Mouse (Mus musculus): Measurements from ENCODE around the gene Vps9d1. TPM values are rescaled to one million over a fixed set of nuclear protein-coding genes. Genes with fewer than 3 reads are reported as not detected.
A peak's percentile ranks its signal among the peaks of the same experiment; 100 is the strongest.
"Not testable (repeated sequence)": the region's sequence is repeated elsewhere in the genome, so short reads cannot be mapped to it uniquely, and the experiment has no call there.

Vps9d1 gene
- polyA plus RNA-seq, 1 experiment from 2014 or later = 10.7 TPM

DNA sequence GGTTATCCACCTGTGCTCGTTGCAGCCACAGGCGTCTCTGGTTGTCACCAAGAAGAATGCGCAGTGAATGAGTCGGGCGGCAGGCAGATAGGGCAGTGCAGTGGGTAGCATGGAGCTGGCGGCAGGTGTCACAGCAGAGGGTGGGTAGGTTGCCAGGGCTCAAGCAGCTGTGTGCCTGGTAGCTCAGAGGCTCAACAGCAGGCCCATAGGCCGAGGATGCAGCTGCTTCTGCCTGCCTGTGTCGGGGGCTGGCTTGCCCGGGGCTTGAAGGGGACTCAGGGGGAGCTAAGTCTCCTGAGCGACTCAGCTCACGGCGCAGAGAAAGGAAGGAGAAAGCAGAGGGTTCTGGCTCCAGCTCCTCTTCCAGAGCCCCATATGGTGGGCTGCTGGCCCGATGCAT lies 20.8 kb downstream of the Vps9d1 start:
- H3K4me1 ChIP-seq (replicated peaks; ENCODE audit: control insufficient read depth, insufficient read depth, low read length) = peaks cover 10% of the 10 kb centered on the region
- WGBS = 60% methylated on average over 13 of the region's 13 CpGs
- H3K9ac ChIP-seq (ENCODE audit: low read depth, low read length) = no peak overlapping the region
- H3K36me3 ChIP-seq (ENCODE audit: control insufficient read depth, insufficient read depth, low read length) = no peaks in the 10 kb centered on the region
- H3K4me2 ChIP-seq = no peak overlapping the region
- H3K4me3 ChIP-seq (ENCODE audit: low read depth, low read length) = no peak overlapping the region
- H3K9me3 ChIP-seq (ENCODE audit: control insufficient read depth, low read length) = no peaks in the 10 kb centered on the region
- ATAC-seq (replicated peaks; ENCODE audit: low FRiP score) = no peak
- no peak for DNase-seq (ENCODE audit: low spot score)
- no peak overlapping the region for H3K27ac ChIP-seq (ENCODE audit: low read depth, low read length)
- peaks cover 16% of the 10 kb centered on the region for H3K27me3 ChIP-seq (replicated peaks; ENCODE audit: control insufficient read depth, insufficient read depth, low read length)

DNA sequence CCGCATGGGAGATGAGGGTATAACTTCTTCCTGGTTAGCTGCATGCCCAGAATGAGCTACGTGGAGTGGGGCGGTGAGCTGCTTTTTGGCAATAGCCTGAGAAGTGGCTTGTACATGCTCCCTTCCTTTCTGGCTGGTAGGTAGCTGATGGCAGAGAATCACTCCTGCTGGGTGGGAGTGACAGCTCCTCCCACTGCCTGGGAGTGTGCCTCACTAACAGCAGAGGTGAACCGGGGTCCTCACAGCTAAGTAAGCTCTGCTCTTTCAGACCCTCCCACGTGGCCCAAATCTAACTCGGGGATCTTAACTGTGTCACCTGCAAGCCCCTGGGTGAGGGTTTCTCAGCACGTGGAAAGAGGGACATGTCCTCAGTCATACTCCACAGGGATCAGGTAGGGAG lies 21.6 kb downstream of the Vps9d1 start:
- no peak for ATAC-seq (replicated peaks; ENCODE audit: low FRiP score)
- Histone ChIP-seq H3K9ac (ENCODE audit: low read depth, low read length) (no peak overlapping the region), H3K36me3 (ENCODE audit: control insufficient read depth, insufficient read depth, low read length) (no peaks in the 10 kb centered on the region)

DNA sequence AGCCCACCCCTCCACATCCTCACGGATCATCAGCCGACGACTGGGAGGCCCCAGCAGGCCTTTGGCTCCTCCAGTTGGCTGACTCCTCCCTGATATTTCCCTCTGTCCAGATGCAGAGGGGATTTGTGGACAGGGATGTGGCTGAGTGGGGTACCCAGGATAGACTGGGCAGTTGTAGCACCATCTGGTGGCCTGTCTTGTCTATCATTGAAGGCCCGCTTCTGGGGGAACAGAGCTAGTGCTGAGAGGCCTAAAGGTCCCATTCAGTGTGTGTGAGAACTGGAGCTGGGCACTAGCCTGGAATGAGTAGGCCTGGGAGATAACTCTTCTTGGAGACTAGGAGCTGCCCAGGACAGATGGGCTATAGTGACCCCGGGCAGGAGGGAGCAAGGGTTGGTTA lies 22.4 kb downstream of the Vps9d1 start:
- H3K4me2 ChIP-seq = no peak overlapping the region
- H3K9ac ChIP-seq (ENCODE audit: low read depth, low read length) = no peak overlapping the region; the same call in 1 of the 2 replicates
- WGBS = 66% methylated on average over 5 of the region's 5 CpGs
- no peak overlapping the region for H3K4me3 ChIP-seq (ENCODE audit: low read depth, low read length)
- peaks cover 16% of the 10 kb centered on the region for H3K27me3 ChIP-seq (replicated peaks; ENCODE audit: control insufficient read depth, insufficient read depth, low read length)
- H3K27ac ChIP-seq (ENCODE audit: low read depth, low read length) = no peak overlapping the region
- peaks cover 10% of the 10 kb centered on the region for H3K4me1 ChIP-seq (replicated peaks; ENCODE audit: control insufficient read depth, insufficient read depth, low read length)
- ATAC-seq (replicated peaks; ENCODE audit: low FRiP score) (no peak), DNase-seq (ENCODE audit: low spot score) (no peak)
- no peaks in the 10 kb centered on the region for H3K36me3 ChIP-seq (ENCODE audit: control insufficient read depth, insufficient read depth, low read length)
- H3K9me3 ChIP-seq (ENCODE audit: control insufficient read depth, low read length) = no peaks in the 10 kb centered on the region

More for the DNA sequence above, 21.6 kb downstream of the Vps9d1 start:
- 37% methylated on average over 7 of the region's 7 CpGs for WGBS
- Histone ChIP-seq H3K27ac (ENCODE audit: low read depth, low read length) (no peak overlapping the region), H3K9me3 (ENCODE audit: control insufficient read depth, low read length) (no peaks in the 10 kb centered on the region), H3K4me3 (ENCODE audit: low read depth, low read length) (no peak overlapping the region), H3K27me3 (replicated peaks; ENCODE audit: control insufficient read depth, insufficient read depth, low read length) (peaks cover 16% of the 10 kb centered on the region), H3K4me2 (no peak overlapping the region), H3K4me1 (replicated peaks; ENCODE audit: control insufficient read depth, insufficient read depth, low read length) (peaks cover 10% of the 10 kb centered on the region)
- DNase-seq (ENCODE audit: low spot score) = no peak

DNA sequence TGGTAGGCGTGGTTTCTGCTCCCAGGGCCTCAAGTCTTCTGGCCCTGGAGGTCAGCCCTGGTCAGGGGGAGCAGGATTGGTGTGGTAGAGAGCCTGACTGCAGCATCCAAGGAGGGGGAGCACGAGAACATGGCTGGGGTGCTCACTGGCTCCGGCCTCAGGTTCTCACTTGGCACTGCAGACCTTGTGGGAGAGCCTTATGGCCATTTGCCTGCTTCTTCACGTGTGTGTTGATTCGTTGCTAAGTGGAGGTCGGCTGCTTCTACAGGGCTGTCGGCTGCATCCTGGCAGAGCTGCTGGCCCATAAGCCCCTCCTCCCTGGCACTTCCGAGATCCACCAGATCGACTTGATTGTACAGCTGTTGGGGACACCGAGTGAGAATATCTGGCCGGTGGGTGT lies 23.8 kb downstream of the Vps9d1 start:
- H3K4me3 ChIP-seq (ENCODE audit: low read depth, low read length); H3K36me3 ChIP-seq (ENCODE audit: control insufficient read depth, insufficient read depth, low read length); H3K9ac ChIP-seq (ENCODE audit: low read depth, low read length); H3K9me3 ChIP-seq (ENCODE audit: control insufficient read depth, low read length); DNase-seq (ENCODE audit: low spot score); H3K27ac ChIP-seq (ENCODE audit: low read depth, low read length); ATAC-seq (replicated peaks; ENCODE audit: low FRiP score); H3K4me2 ChIP-seq: not testable (repeated sequence)
- WGBS = 88% methylated on average over 11 of the region's 11 CpGs
- Histone ChIP-seq H3K4me1 (replicated peaks; ENCODE audit: control insufficient read depth, insufficient read depth, low read length) (peaks cover 11% of the 10 kb centered on the region), H3K27me3 (replicated peaks; ENCODE audit: control insufficient read depth, insufficient read depth, low read length) (peaks cover 14% of the 10 kb centered on the region)

DNA sequence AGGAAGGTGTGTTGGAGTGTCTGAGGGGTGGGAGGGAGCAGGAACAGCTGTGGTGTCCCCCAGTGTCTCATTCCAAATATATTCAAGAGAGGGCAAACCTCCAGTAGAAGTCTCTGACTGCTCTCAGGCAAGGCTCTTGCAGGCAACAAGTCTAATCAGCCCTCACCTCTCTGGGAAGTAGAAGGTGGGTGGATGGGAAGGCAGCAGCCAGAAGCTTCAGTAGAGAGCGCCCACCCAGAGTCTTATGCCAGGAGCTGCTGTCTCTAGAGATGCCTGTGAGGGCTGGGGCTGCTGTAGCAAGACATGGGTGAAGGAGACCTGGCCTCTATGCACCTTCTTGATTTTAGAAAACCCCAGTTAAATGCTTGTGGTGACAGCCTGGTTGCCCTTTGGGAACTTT lies 25.7 kb downstream of the Vps9d1 start:
- peaks cover 12% of the 10 kb centered on the region for H3K4me1 ChIP-seq (replicated peaks; ENCODE audit: control insufficient read depth, insufficient read depth, low read length)
- no peak for DNase-seq (ENCODE audit: low spot score)
- no peaks in the 10 kb centered on the region for H3K27me3 ChIP-seq (replicated peaks; ENCODE audit: control insufficient read depth, insufficient read depth, low read length)
- no peaks in the 10 kb centered on the region for H3K9me3 ChIP-seq (ENCODE audit: control insufficient read depth, low read length)
- WGBS = 100% methylated on average over 1 of the region's 1 CpGs
- H3K36me3 ChIP-seq (ENCODE audit: control insufficient read depth, insufficient read depth, low read length) = no peaks in the 10 kb centered on the region
- no peak overlapping the region for H3K4me3 ChIP-seq (ENCODE audit: low read depth, low read length)
- no peak overlapping the region for H3K27ac ChIP-seq (ENCODE audit: low read depth, low read length)
- ATAC-seq (replicated peaks; ENCODE audit: low FRiP score) = no peak
- H3K4me2 ChIP-seq = no peak overlapping the region
- no peak overlapping the region for H3K9ac ChIP-seq (ENCODE audit: low read depth, low read length)

DNA sequence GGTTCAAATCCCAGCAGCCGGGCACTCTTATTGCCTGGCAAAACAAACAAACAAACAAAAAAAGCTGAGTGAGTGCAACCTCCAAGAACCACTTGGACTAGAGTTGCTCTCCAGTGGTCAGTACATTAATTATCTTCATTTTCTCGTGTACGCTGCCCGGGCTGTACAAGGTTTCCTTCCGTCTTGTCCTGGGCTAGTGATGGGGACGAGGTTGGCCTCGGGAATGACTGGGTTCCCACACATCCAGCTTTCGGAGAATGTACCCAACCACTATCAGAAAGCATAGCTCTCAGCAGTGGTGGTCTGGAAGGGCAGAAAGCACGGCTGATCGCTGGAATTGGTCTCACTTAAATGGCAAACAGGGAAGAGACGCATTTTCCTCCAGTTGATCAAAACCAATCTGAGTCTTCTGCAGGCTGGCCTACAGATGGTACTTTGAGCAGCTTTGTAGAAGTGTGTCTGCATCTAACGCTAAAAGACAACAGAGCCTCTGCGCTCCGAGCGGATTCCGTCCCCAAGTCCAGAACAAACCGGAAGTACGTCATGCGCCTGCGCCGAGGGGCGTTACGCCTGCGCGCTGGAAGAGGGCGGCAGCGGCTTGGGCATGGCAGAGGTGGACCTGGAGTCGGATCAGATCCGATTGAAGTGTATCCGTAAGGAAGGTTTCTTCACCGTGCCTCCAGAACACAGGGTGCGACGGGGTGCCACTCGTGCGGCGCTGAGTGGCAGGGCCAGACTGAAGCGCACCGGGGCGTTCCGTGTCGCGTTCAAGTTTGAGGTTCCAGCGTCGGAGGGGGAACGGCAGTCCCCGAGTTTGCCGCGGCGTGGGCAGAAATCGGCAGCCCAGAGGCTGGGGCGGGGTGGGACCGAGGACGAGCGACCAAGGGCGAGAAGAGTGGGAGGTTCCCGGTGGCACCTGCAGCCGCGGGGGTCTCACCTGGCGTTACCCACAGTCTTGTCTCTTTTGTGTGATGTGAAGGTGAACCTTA lies 29.6 kb downstream of the Vps9d1 start, which contains the start of gene Cdk10:
Gene Cdk10, plus strand, starts transcription at position 565 of the 989 bp plus-strand sequence.
- Histone ChIP-seq H3K27ac (ENCODE audit: low read depth, low read length) (peak within 1 kb of the TSS; percentile 44), H3K36me3 (ENCODE audit: control insufficient read depth, insufficient read depth, low read length) (no peaks in the 10 kb centered on the region), H3K27me3 (replicated peaks; ENCODE audit: control insufficient read depth, insufficient read depth, low read length) (no peaks in the 10 kb centered on the region), H3K4me1 (replicated peaks; ENCODE audit: control insufficient read depth, insufficient read depth, low read length) (peaks cover 12% of the 10 kb centered on the region), H3K9ac (ENCODE audit: low read depth, low read length) (peak within 1 kb of the TSS; percentile 74), H3K9me3 (ENCODE audit: control insufficient read depth, low read length) (no peaks in the 10 kb centered on the region), H3K4me2 (peak within 1 kb of the TSS; percentile 78), H3K4me3 (ENCODE audit: low read depth, low read length) (peak within 1 kb of the TSS; percentile 91)
- ATAC-seq (replicated peaks; ENCODE audit: low FRiP score) = peak; percentile 86
- peak; percentile 94 for DNase-seq (ENCODE audit: low spot score)
- 3% methylated on average over 59 of the region's 59 CpGs for WGBS

DNA sequence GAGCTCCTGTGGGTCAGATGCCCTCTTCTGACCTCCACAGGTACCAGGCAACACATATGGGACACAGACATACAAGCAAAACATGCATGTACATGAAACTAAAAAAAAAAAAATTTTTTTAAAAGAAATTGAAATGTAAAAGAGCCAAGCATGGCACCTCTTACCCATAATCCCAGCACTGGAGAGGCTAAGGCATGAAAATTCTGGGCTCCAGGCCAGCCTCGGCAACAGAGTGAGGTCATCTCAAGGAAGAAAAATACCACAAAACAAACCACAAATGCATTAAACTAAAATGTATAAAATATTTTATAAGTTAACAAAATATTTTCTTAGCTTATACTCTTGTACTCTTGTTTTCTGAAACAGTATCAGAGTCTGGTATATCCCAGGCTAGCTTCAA lies 33.2 kb downstream of the Vps9d1 start:
- 67% methylated on average over 1 of the region's 1 CpGs for WGBS
- H3K27me3 ChIP-seq (replicated peaks; ENCODE audit: control insufficient read depth, insufficient read depth, low read length) = no peaks in the 10 kb centered on the region
- no peaks in the 10 kb centered on the region for H3K9me3 ChIP-seq (ENCODE audit: control insufficient read depth, low read length)
- DNase-seq (ENCODE audit: low spot score) = no peak
- no peak for ATAC-seq (replicated peaks; ENCODE audit: low FRiP score)
- no peak overlapping the region for H3K4me3 ChIP-seq (ENCODE audit: low read depth, low read length)
- no peaks in the 10 kb centered on the region for H3K36me3 ChIP-seq (ENCODE audit: control insufficient read depth, insufficient read depth, low read length)
- H3K4me1 ChIP-seq (replicated peaks; ENCODE audit: control insufficient read depth, insufficient read depth, low read length) = peaks cover 12% of the 10 kb centered on the region
- H3K4me2 ChIP-seq = no peak overlapping the region
- H3K9ac ChIP-seq (ENCODE audit: low read depth, low read length) = no peak overlapping the region
- H3K27ac ChIP-seq (ENCODE audit: low read depth, low read length) = no peak overlapping the region

DNA sequence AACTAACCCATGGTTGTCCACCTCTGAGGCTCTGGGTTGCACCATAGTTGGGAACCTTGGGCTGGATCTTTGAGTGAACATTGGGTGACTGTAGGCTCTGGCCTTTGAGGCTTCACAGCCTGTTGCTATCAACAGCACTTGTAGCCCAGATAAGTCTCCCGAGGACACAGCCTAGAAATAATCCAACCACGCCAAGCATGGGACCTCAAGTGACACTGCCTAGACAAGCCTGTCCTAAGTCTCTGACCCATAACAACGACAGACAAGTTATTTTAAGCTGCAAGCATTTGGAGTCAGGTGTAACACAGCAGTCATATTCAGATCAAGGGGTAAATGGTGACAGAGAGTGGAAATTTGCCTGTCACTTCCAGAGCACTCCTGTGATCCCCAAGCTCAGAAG lies 38.7 kb downstream of the Vps9d1 start:
- H3K4me1 ChIP-seq (replicated peaks; ENCODE audit: control insufficient read depth, insufficient read depth, low read length) = peaks cover 8% of the 10 kb centered on the region; the same call in 1 of the 2 replicates
- no peak overlapping the region for H3K4me2 ChIP-seq
- no peaks in the 10 kb centered on the region for H3K9me3 ChIP-seq (ENCODE audit: control insufficient read depth, low read length)
- no peak overlapping the region for H3K9ac ChIP-seq (ENCODE audit: low read depth, low read length)
- no peaks in the 10 kb centered on the region; the same call in 1 of the 2 replicates for H3K36me3 ChIP-seq (ENCODE audit: control insufficient read depth, insufficient read depth, low read length)
- H3K27ac ChIP-seq (ENCODE audit: low read depth, low read length) = no peak overlapping the region
- no peak for ATAC-seq (replicated peaks; ENCODE audit: low FRiP score)
- 56% methylated on average over 3 of the region's 3 CpGs for WGBS
- no peaks in the 10 kb centered on the region; the same call in 1 of the 2 replicates for H3K27me3 ChIP-seq (replicated peaks; ENCODE audit: control insufficient read depth, insufficient read depth, low read length)
- H3K4me3 ChIP-seq (ENCODE audit: low read depth, low read length) = no peak overlapping the region
- DNase-seq (ENCODE audit: low spot score) = no peak

All from liver, embryonic 11.5 days (tissue).